Mouse (Mus musculus): ENCODE results near the gene Lbhd2.

The Lbhd2 gene

DNA sequence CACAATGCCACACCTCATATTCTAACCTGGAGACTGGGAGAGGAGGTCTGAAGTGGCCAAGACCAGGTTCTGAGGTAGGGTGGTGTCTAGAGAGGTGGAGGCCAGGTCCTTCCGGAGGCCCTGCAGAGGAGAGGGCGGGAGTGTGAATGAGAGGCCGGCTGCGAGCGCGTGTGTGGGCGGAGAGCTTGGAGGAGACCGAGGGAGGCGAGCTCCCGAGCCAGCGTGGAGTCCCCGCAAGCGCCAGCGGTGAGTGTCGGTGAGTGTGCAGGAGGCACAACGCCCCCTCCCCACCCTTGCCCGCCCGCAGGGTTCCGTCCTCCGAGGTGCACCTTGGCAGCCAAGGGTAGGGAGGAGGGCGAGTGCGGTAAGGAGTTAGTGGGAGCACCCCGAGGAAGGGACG is at the start of gene Lbhd2:
Lbhd2 (plus strand) TSS at position 188 of the 400 bp plus-strand sequence.
- peak; percentile 42 for DNase-seq

- no peak for DNase-seq
Measured at GRCm38 (mm10) chr12:111360671-111361070, 45.9 kb upstream of the Lbhd2 start.

DNA sequence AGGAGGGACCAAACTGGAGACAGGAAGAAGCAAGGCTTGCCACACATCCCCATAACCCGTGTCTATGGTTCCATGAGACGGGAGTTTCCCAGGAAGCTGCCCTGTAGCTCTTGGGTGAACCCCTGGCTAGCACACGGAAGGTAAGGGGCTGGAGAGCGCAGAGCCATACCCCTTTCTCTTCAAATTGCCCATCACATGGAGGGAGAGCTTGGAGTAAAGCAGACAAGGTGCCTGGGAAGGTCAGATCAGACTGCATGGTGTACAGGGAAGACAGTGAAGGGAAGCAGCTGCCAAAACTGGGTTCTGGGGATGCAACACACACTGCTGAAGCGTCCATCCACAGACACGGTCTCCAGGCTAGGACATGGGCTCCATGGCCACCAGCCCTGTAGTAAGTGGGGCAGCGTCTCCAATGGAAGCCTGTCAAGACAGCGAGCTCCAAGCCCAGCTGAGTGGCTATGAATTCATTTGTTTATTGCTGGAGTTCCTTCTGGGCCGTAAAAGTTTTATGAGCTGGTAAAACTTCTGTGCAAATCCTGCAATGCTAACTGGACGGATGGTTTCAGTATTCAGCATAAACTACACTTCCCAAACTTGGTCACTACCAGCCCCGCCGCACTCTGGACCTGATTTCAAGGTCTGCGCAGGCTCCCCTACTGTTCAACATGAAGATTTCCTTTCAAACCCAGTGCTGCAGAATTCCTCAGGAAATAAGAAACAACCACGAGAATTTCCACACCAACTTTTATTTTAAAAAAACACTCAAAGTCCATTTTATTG is 45.1 kb upstream of the Lbhd2 start:
- no peak for DNase-seq

GRCm38 (mm10) chr12:111364234-111364633 is 42.4 kb upstream of the Lbhd2 start:
- no peak for DNase-seq

DNA sequence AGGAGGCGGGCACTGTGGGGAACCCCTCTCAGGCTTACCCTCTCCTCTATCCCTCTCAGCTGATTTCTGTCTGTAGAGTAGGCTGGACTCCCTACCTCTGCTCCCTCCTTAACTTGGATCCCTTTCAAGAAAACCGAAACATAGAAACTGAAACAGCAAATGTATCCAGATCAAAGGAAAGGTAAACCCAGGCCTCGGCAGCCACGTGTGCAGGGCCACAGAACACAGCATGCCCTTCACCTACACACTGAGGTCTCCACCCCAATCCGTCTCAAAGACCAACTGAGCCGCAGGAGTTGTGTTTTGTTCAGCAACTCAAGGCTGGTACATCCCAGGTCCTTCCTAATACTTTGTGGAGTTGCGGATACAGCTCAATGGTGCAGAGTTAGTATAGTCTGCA is 39.5 kb upstream of the Lbhd2 start:
- DNase-seq: no peak

DNA sequence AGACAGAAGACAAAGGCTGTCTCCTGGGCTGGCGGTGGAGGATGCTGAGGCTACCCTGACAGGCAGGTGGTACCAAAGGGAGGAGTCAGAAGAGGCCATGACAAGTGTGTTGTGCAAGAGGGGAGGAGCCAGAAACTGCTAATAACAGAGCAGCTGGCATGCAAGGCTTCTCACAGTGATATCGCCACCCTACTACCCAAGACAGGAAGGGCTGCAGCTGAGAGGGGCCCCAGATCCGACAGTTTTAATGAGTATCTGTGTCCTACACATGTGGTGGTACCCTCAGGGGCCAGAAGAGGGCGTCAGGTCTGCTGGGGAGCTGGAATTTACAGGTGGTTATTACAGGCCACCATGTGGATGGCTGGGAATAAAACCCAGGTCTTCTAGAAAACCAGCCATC is 36.4 kb upstream of the Lbhd2 start:
- DNase-seq: no peak

DNA sequence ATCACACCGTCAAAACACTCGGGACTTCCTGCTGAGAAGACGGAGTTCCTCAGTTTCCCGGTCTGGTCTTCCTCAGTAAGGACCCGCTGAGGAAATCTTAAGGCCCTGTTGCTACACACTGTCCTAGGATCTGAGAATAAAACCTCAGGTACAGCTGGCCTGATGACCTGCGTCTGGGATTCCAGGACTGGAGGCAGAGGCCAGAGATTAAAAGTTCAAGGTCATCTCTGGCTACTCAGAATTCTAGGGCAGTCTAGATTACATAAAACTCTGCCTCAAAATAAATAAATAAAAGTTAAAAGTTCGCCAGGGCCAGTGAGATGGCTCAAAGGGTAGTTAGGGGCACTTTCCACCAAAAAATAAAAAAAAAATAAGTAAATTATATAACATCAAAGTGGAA is 34.7 kb upstream of the Lbhd2 start:
- DNase-seq: no peak

DNA sequence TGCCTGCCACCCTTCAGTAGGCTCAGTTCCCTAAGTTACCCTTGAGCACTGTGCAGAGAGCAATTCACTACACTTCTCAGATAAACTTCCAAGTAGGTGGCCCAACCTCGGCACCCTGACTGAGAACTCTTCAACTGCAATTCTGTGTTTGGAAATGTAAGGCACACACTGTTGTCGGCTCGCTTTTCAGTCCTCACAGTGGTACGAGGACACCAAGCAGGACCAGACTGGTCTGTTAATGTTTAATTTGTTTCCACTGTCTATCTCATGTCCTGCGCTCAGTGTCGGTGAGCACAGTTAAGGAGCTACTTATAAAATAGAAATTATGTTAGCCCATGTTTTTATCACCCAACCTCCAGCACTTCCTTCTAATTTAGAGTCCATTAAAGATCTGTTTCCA is 33.2 kb upstream of the Lbhd2 start:
- DNase-seq: no peak

DNA sequence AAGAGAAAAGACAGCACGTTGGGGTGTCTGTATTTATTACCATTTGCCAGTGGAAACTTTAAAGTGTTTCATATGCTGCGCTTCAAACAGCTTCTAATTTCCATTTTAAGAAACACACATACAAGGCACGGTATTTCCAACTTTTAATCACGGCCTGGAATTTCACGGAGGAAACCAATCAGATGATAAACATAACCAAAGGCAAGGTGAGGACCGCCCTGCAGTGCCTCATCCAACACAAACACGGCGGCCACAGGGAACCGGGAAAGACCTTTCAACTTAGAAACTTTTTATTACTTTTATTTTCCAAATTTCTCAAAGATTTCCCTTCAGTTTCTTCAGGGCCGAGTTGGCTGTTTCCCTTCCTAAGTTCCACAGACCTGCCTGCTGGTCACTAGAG is 31.9 kb upstream of the Lbhd2 start:
- DNase-seq: no peak

GRCm38 (mm10) chr12:111375559-111375958 is 31.1 kb upstream of the Lbhd2 start:
- DNase-seq: no peak

DNA sequence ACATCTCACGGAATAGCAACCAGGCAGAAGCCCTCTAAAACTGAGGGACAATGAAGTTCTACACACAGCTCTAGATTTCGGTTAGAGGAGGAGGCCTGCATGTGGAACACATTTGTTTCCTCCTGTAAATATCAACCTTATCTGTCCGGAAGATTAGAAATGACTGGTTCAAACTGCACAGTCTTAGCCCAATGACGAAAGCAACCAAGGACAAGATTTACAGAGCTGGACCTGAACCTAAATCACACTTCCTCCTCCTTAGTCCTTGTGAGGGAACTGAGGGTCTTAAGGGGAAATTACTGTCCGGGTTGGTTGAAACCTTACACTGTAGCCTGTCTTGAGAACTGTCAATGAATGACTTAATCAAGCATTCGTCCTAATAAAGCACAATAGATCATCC is 30.6 kb upstream of the Lbhd2 start:
- no peak for DNase-seq

DNA sequence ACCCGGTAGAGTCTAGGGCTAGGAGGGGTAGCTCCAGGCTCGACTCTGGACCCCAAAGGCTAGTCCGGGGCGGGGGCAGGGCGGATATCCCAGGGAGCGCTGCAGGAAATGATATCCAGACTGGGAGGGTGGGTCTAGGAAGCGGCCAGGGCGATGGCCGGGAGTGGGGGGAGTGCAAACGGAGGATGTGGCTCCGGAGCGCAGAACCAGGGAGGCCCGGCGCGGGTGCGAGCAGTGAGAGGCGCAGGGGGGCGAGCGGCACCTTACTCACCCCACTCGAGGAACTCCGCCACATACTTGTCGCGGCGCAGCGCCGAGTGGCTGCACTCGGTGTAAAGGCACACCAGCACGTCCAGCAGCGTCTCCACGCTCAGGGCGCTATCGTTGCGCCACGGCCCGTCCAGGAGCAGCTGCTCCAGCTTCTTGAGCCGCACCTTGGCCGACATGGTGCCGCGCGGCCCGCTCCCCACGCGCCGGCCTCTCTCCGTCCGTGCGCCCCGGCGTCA is 29.7 kb upstream of the Lbhd2 start:
- peak; percentile 46 for DNase-seq

DNA sequence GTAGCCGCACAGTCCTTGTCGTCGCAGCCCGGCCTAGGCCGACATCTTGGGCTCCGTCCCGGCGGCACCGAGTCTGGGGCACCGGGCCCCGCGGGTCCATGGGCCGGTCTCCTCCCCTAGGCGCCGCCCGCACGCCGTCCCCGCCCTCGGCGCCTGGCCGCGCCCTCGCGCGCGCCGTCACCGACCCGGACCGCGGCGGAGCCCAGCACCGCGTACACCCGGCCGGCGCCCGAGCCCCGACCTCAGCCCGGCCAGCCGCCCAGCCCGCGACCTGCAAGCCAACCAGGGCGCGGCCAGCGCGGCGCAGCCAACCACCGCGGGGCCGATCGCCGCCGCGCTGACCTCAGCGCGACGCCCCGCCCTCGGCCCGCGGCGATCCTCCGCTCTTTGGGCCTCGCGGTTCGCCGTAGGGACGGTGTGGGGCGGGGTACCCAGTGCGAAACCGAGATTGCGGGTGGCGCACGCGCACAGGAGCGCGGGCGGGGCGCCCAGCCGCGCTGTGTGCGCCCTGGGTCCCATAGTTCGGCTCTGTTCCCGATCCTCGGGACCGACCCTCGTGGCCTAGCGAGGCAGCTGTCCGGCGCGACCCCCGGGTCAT is 29.1 kb upstream of the Lbhd2 start, which contains the start of gene Cdc42bpb:
Cdc42bpb (minus strand) TSS at position 343 of the 598 bp plus-strand sequence.
- peak; percentile 94 for DNase-seq

GRCm38 (mm10) chr12:111377986-111378490 is 28.6 kb upstream of the Lbhd2 start:
- peak; percentile 56 for DNase-seq

DNA sequence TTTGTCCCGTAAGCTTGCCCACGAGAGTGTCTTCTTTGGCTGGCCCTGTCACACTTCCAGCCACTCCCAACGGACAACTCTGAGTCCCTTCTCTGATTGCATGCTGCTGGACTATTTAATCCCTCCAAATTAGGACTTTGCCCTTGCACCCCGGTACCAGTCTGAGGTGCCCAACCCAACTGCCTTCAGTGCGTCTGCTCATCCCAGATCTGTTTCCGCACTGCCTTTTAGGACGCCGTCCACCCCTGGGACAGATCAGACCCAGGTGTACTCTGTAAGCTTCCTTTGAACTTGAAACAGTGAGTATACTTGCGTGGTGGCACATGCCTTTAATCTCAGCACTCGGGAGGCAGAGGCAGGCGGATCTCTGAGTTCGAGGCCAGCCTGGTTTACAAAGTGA is 27.8 kb upstream of the Lbhd2 start:
- no peak for DNase-seq

DNA sequence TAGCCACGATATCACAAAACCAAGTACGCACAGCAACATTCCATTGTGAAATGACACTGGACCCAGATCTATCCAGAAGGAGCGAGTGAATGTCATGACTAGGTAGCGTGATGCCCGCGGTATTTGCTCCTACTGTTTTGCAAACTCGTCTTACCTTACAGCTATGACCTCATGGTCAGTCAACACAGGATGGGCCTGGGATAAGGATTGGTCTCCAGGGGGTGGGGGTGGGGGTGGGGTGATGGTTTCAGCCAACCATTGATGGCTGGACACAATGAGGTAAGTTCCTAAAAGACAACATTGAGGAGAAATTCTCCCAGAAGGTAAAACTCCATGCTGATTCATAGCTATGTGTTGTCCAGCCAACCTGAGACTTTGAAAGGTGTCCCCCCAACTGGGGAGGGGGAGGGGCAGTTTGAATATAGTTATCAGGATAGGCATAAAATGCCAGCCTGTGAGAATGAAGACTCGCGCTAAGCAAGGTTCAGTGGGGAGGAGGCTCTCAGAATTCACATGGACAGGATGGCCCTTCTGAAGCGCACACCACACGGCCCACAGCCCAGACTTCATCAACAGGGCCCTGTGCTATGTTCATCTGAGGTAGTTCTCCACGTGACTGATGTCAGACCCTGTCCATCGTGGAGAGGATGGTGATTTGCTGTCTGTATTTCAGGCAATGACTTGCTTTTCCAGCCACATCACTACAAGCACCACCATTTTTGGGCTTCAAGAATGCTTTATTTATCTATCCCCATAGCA is 20.5 kb upstream of the Lbhd2 start:
- DNase-seq: no peak

GRCm38 (mm10) chr12:111386642-111387120 is 19.9 kb upstream of the Lbhd2 start:
- no peak for DNase-seq

DNA sequence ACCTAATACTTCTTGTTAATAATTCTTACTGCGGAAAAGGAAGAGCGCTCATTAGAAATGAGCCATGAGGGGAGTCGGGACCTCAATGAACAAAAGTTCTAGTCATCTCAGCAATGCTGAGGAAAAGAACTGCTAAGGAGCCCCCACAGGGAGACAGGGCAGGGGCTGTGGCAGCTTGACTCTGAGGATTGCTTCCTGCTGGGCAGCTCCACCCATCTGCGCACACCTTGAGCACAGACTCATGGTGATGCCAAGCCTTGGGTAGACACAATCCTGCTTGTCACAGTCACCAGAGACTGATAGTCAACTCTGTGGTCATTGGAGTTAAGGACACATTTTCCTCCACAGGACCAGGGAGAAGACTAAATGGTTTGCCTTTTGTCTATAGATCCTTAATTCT is 19.5 kb upstream of the Lbhd2 start:
- no peak for DNase-seq

GRCm38 (mm10) chr12:111394008-111394407 is 12.6 kb upstream of the Lbhd2 start:
- no peak for DNase-seq

- DNase-seq: no peak
Measured at GRCm38 (mm10) chr12:111396997-111397396, 9.6 kb upstream of the Lbhd2 start.

- DNase-seq: peak; percentile 79
Measured at GRCm38 (mm10) chr12:111401454-111402184, 5.0 kb upstream of the Lbhd2 start.

GRCm38 (mm10) chr12:111404880-111405279 is 1.7 kb upstream of the Lbhd2 start:
- DNase-seq: no peak

DNA sequence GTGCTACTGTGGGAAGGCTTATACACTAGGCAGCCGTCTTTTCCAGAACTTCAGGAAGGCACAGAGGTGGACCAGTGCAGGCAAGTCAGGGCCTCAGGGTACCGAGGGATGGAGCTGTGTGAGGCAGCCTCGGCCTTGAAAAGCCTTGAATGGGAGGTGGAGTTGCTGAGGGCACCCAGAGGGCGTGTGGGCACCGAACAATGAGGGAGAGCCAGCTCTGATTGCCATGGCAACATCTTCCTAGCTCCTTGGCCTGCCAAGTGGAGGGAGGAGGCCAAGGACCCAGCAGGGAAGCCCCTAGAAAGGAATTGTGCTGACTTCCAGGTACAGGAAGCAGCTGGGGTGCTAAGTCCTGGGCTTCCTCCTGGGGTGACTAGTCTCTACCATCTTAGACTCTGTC is 3.0 kb downstream of the Lbhd2 start:
- no peak for DNase-seq
